Mouse (Mus musculus) liver, postnatal 0 days (tissue): ENCODE results near the gene Clcnkb. TPM values are rescaled to one million over a fixed set of nuclear protein-coding genes. Genes with fewer than 3 reads are reported as not detected.

ENCODE experiments used
- ATAC-seq: fragments of 200-750 bp; cut with Nextera tagmentation; 2 replicates; pipeline ENCODE4 v1.8.0; 2017; ENCODE audit warnings: mild to moderate bottlenecking, moderate library complexity
- DNase-seq: peaks from one replicate; pipeline ENCODE4 v3.0.0-alpha.2; 2016
- H3K27ac ChIP-seq: fragments of 300-500 bp; sonication (generic); 2 replicates; pipeline ENCODE4 v1.5.1; 2014; ENCODE audit warnings: antibody characterized with exemption, moderate library complexity, mild to moderate bottlenecking, low read depth
- H3K27me3 ChIP-seq: fragments of 300-500 bp; sonication (generic); 2 replicates; pipeline ENCODE4 v1.6.1; 2014; ENCODE audit warnings: low read length, control low read depth, mixed read lengths; ENCODE audit not compliant: insufficient read depth
- H3K36me3 ChIP-seq: fragments of 300-500 bp; sonication (generic); replicated peaks from 2 replicates; pipeline ENCODE4 v1.6.1; 2014; ENCODE audit warnings: mild to moderate bottlenecking, control low read depth, low read length, moderate library complexity, mixed read lengths; ENCODE audit not compliant: insufficient read depth
- H3K4me1 ChIP-seq: fragments of 300-500 bp; sonication (generic); 2 replicates; pipeline ENCODE4 v1.6.1; 2014; ENCODE audit warnings: antibody characterized with exemption, mild to moderate bottlenecking, control low read depth; ENCODE audit not compliant: insufficient read depth
- H3K4me2 ChIP-seq: fragments of 300-500 bp; sonication (generic); 2 replicates; pipeline ENCODE4 v1.6.1; 2014; ENCODE audit warnings: low read depth, mild to moderate bottlenecking, low read length, moderate library complexity, mixed read lengths
- H3K4me3 ChIP-seq: fragments of 300-500 bp; sonication (generic); 2 replicates; pipeline ENCODE4 v1.5.1; 2014; ENCODE audit warnings: low read depth, low read length
- H3K9ac ChIP-seq: fragments of 300-500 bp; sonication (generic); replicated peaks from 2 replicates; pipeline ENCODE4 v1.6.1; 2014; ENCODE audit warnings: mild to moderate bottlenecking, moderate library complexity
- H3K9me3 ChIP-seq: fragments of 300-500 bp; sonication (generic); 2 replicates; pipeline ENCODE4 v1.6.1; 2016; ENCODE audit warnings: mild to moderate bottlenecking, control low read depth, low read length, mixed read lengths
- CTCF ChIP-seq: sonication (generic); IDR thresholded peaks from 2 replicates; pipeline ENCODE4 v1.5.1; 2016; ENCODE audit warnings: antibody characterized with exemption, low read depth
- EP300 ChIP-seq: IDR thresholded peaks from 2 replicates; pipeline ENCODE4 v1.6.1; 2016; ENCODE audit warnings: antibody characterized with exemption, low read depth, mild to moderate bottlenecking
- WGBS: fragments of 180-500 bp; shearing (Covaris S2); extraction: QIAGEN DNeasy Blood & Tissue Kit; methylation state at CpG from one replicate; pipeline ENCODE4 v1.1.7; 2014; ENCODE audit not compliant: insufficient replicate concordance; 5-methylcytosine and 5-hydroxymethylcytosine counted together
- polyA plus RNA-seq: library from polyadenylated mRNA; unstranded; fragments of >200 nt; fragmentation: Nextera tagmentation; extraction: Ambion mirVana; gene quantifications from 2 replicates; pipeline ENCODE4 v1.2.1, GENCODE M21; 2015

The Clcnkb gene
- polyA plus RNA-seq, 1 experiment from 2014 or later = not detected

DNA sequence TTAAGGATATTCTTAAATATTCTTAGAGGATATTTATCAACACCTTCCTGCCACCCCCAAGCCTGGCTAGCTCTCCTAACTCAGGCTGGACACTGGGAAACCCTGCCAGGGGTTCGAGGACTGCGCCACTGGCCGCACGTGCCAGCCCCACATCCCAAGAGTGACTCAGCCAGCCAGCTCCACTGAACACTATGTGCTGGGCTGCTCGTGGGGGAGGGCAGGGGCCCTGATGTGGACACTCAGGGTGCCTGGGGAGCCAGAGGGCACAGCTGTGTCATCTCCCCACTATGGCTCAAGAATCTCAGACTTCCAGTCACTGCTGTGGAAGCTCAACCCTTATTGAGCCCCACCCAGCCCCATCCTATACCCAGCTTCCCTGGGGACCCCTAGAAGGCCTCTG, 7.5 kb upstream of the Clcnkb start:
- H3K4me2 ChIP-seq = no peak overlapping the region
- DNase-seq (no peak), ATAC-seq (no peak)
- peaks cover 5% of the 10 kb centered on the region for H3K4me1 ChIP-seq
- H3K36me3 ChIP-seq = no peaks in the 10 kb centered on the region
- H3K9me3 ChIP-seq = no peaks in the 10 kb centered on the region
- H3K27me3 ChIP-seq = peaks cover 19% of the 10 kb centered on the region; the same call in 1 of the 2 replicates
- no peak overlapping the region for H3K27ac ChIP-seq
- 80% methylated on average over 5 of the region's 5 CpGs for WGBS
- TF ChIP-seq EP300 (no peak), CTCF (no peak)
- H3K9ac ChIP-seq = no peak overlapping the region
- no peak overlapping the region for H3K4me3 ChIP-seq

DNA sequence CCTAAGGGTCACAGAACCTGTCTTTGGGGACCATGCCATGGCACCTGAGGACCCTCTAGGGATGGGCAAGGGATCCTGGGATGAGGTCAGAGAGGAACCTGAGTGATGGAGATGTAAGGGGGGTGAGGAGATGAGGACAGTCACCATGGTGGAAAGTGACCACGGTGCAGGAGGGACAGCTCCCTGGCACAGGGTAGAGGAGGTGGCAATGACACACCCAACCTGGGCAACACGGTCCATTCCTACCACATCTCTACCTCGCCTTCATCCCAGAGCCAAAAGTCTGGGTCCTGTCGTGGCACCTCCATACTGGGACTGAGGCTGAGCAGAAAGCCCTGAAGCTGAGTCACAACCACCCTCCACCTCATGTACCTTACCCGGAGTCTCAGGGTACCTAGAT, 7.0 kb upstream of the Clcnkb start:
- TF ChIP-seq CTCF (no peak), EP300 (no peak)
- no peak overlapping the region for H3K27ac ChIP-seq
- H3K9me3 ChIP-seq = no peaks in the 10 kb centered on the region
- H3K36me3 ChIP-seq = no peaks in the 10 kb centered on the region
- peaks cover 19% of the 10 kb centered on the region; the same call in 1 of the 2 replicates for H3K27me3 ChIP-seq
- 71% methylated on average over 5 of the region's 5 CpGs for WGBS
- peaks cover 5% of the 10 kb centered on the region for H3K4me1 ChIP-seq
- DNase-seq (no peak), ATAC-seq (no peak)
- H3K4me2 ChIP-seq = no peak overlapping the region
- no peak overlapping the region for H3K4me3 ChIP-seq
- no peak overlapping the region for H3K9ac ChIP-seq

DNA sequence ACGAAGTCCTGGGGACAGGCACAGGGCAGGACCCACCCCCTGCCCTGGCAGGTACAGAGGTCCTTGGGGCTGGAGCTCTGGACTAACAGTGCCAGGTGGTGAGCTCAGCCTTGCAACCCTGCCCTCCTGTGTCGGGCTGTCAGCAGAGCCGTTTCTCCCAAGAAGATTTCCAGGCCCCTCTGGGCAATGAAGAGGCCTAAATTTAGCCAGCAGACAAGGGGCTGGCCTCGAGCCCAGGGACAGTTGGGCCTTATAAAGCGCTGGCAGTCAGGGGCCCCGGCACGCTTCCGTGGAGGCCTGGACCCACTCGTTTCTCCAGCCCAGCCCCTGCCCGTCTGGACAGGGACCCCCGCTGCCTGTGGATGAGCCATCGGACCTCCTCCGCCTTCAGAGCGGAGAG, 5.6 kb upstream of the Clcnkb start:
- no peak for DNase-seq
- peaks cover 19% of the 10 kb centered on the region; the same call in 1 of the 2 replicates for H3K27me3 ChIP-seq
- no peak overlapping the region for H3K9ac ChIP-seq
- no peaks in the 10 kb centered on the region for H3K36me3 ChIP-seq
- H3K9me3 ChIP-seq = no peaks in the 10 kb centered on the region
- no peak for TF ChIP-seq EP300
- no peak for TF ChIP-seq CTCF
- H3K4me3 ChIP-seq = no peak overlapping the region
- peaks cover 5% of the 10 kb centered on the region for H3K4me1 ChIP-seq
- ATAC-seq = no peak
- WGBS = 60% methylated on average over 14 of the region's 14 CpGs
- no peak overlapping the region for H3K27ac ChIP-seq
- H3K4me2 ChIP-seq = no peak overlapping the region

DNA sequence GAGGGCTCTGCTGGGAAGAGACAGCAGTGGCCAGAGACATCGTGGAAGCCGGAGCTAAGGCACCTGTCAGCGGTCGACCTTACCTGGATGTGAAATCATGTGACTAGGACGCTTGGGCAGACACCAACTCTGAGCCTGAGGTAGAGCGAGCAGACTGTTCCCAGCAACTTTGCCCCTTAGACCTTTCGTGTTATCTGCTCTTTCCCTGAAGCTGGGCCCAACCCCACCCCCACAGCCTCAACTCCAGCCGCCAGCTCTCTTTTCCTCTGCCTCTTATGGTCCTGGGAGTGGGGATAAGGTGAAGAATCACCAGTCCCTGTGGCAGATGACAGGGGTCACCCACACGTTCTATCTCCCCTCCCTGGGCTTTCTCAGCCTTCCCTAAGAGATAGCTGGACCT, 5.1 kb upstream of the Clcnkb start:
- no peak overlapping the region for H3K4me3 ChIP-seq
- peaks cover 4% of the 10 kb centered on the region for H3K4me1 ChIP-seq
- no peaks in the 10 kb centered on the region for H3K9me3 ChIP-seq
- 41% methylated on average over 9 of the region's 9 CpGs for WGBS
- no peak overlapping the region for H3K9ac ChIP-seq
- ATAC-seq (no peak), DNase-seq (no peak)
- TF ChIP-seq CTCF = no peak
- no peak for TF ChIP-seq EP300
- H3K27ac ChIP-seq = no peak overlapping the region
- no peaks in the 10 kb centered on the region for H3K36me3 ChIP-seq
- no peak overlapping the region for H3K4me2 ChIP-seq
- peaks cover 17% of the 10 kb centered on the region; the same call in 1 of the 2 replicates for H3K27me3 ChIP-seq

DNA sequence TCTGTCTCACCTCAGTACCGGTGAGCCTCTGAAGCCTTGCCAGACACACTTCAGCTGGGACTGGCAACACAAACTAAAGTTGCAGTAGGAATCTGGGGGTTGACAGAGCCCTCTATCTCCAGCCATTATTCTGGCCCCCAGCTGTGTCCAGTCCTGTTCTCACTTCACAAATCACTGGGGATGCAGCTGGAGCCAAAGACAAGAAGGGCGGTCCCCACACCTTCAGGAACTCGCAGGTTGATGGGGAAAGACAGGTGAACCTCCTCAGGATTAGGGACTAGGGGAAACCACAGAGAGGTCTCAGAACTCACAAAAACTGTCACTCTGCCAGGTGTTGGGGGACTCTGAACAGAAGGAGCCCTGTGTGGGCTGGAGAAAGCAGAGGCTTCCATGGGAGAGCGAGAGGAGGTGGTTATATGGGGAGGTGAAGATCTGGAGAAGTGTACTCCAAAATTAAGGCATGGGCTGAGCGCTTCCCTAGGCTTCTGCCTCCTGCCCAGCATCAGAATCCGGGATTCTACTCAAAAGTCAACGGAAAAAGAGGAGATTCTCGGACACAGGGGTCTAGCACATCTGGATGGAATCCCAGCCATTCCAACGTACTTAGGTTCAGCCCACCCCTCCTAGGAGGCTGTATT, 4.5 kb upstream of the Clcnkb start, which contains the start of gene Hspb7:
Gene Hspb7 (plus strand): TSS at position 588 of the 638 bp plus-strand sequence.
- Histone ChIP-seq H3K9ac (no peak within 1 kb of the TSS), H3K4me3 (no peak within 1 kb of the TSS), H3K4me2 (no peak within 1 kb of the TSS), H3K36me3 (no peaks in the 10 kb centered on the region), H3K9me3 (no peaks in the 10 kb centered on the region), H3K27ac (no peak within 1 kb of the TSS), H3K27me3 (peaks cover 12% of the 10 kb centered on the region; the same call in 1 of the 2 replicates), H3K4me1 (no peaks in the 10 kb centered on the region; the same call in 1 of the 2 replicates)
- 58% methylated on average over 9 of the region's 9 CpGs for WGBS
- no peak for ATAC-seq
- no peak for DNase-seq
- TF ChIP-seq EP300 (no peak), CTCF (no peak)

DNA sequence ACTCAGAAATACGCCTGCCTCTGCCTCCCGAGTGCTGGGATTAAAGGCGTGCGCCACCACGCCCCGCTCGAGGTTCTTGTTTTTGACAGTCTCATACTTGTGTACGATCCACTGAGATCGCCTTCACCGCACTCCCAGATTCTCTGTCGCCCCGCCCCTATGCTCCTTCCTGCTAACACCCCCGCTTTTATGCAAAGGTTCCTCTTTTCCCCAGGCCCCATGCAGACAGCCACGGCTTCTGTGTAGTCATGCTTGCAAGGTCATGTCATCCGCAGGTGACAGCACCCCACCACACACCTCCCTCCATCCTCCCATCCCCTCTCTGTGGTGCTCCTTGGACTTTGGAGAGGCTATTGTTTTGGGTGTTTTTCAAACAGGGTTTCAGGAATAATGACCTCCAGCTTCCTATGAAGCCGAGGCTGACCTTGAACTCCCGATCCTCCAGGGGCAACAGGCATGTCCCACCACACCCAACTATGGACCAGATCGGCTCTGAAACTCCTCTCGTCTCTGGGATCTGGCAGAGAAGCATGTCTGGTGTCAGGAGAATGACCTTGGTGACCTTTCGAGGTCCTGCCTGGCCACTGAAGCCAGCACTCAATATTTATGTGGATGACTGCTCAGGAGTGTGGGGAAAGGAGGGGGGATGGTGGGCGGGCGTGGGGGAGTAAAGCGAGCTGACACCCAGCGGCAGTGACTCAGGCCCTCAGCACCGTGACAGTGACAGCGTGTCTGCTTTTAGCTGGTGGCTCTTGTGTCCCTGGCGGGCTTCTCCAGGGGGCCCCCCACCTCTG, 3.8 kb upstream of the Clcnkb start:
- Histone ChIP-seq H3K4me3 (no peak overlapping the region), H3K9ac (no peak overlapping the region), H3K4me1 (no peaks in the 10 kb centered on the region; the same call in 1 of the 2 replicates), H3K4me2 (no peak overlapping the region), H3K27ac (no peak overlapping the region), H3K9me3 (no peaks in the 10 kb centered on the region), H3K36me3 (no peaks in the 10 kb centered on the region), H3K27me3 (0 out of 2 replicates have a peak, but pooled peaks cover 6% of the 10 kb centered on the region)
- no peak for TF ChIP-seq CTCF
- TF ChIP-seq EP300 = no peak
- ATAC-seq = peak; percentile 41
- DNase-seq = peak; percentile 54
- WGBS = 24% methylated on average over 27 of the region's 27 CpGs
